Mouse (Mus musculus) liver, embryonic 18 days (tissue): ENCODE data around the gene Sec61g. TPM values are rescaled to one million over a fixed set of nuclear protein-coding genes. Genes with fewer than 3 reads are reported as not detected.

ENCODE experiments used
- polyA plus RNA-seq: library from polyadenylated mRNA; depleted of rRNA; stranded (reverse); fragments of >200 nt; gene quantifications from 2 replicates; pipeline ENCODE4 v1.2.3, GENCODE M21; 2012; rRNA removed

The Sec61g gene
- polyA plus RNA-seq = 42.6 and 44.6 TPM in 2 replicates

GRCm38 (mm10) chr11:16508052-16508654, at the start of gene Sec61g:
Gene Sec61g (minus strand): TSS chr11:16508484.

Other genes starting within 250 kb of the Sec61g start
- gene Egfr, start 243.7 kb upstream of the Sec61g start, polyA plus RNA-seq = 17.6 and 17.9 TPM in 2 replicates